Mouse (Mus musculus) liver, postnatal 0 days (tissue): ENCODE data around the gene Scml4. TPM values are rescaled to one million over a fixed set of nuclear protein-coding genes. Genes with fewer than 3 reads are reported as not detected.
A peak's percentile ranks its signal among the peaks of the same experiment; 100 is the strongest.

Experiments
- ATAC-seq: fragments of 200-750 bp; cut with Nextera tagmentation; 2 replicates; pipeline ENCODE4 v1.8.0; 2017; ENCODE audit warnings: mild to moderate bottlenecking, moderate library complexity
- DNase-seq: peaks from one replicate; pipeline ENCODE4 v3.0.0-alpha.2; 2016
- H3K27ac ChIP-seq: fragments of 300-500 bp; sonication (generic); 2 replicates; pipeline ENCODE4 v1.5.1; 2014; ENCODE audit warnings: antibody characterized with exemption, moderate library complexity, mild to moderate bottlenecking, low read depth
- H3K27me3 ChIP-seq: fragments of 300-500 bp; sonication (generic); 2 replicates; pipeline ENCODE4 v1.6.1; 2014; ENCODE audit warnings: low read length, control low read depth, mixed read lengths; ENCODE audit not compliant: insufficient read depth
- H3K36me3 ChIP-seq: fragments of 300-500 bp; sonication (generic); replicated peaks from 2 replicates; pipeline ENCODE4 v1.6.1; 2014; ENCODE audit warnings: mild to moderate bottlenecking, control low read depth, low read length, moderate library complexity, mixed read lengths; ENCODE audit not compliant: insufficient read depth
- H3K4me1 ChIP-seq: fragments of 300-500 bp; sonication (generic); 2 replicates; pipeline ENCODE4 v1.6.1; 2014; ENCODE audit warnings: antibody characterized with exemption, mild to moderate bottlenecking, control low read depth; ENCODE audit not compliant: insufficient read depth
- H3K4me2 ChIP-seq: fragments of 300-500 bp; sonication (generic); 2 replicates; pipeline ENCODE4 v1.6.1; 2014; ENCODE audit warnings: low read depth, mild to moderate bottlenecking, low read length, moderate library complexity, mixed read lengths
- H3K4me3 ChIP-seq: fragments of 300-500 bp; sonication (generic); 2 replicates; pipeline ENCODE4 v1.5.1; 2014; ENCODE audit warnings: low read depth, low read length
- H3K9ac ChIP-seq: fragments of 300-500 bp; sonication (generic); replicated peaks from 2 replicates; pipeline ENCODE4 v1.6.1; 2014; ENCODE audit warnings: mild to moderate bottlenecking, moderate library complexity
- H3K9me3 ChIP-seq: fragments of 300-500 bp; sonication (generic); 2 replicates; pipeline ENCODE4 v1.6.1; 2016; ENCODE audit warnings: mild to moderate bottlenecking, control low read depth, low read length, mixed read lengths
- CTCF ChIP-seq: sonication (generic); IDR thresholded peaks from 2 replicates; pipeline ENCODE4 v1.5.1; 2016; ENCODE audit warnings: antibody characterized with exemption, low read depth
- EP300 ChIP-seq: IDR thresholded peaks from 2 replicates; pipeline ENCODE4 v1.6.1; 2016; ENCODE audit warnings: antibody characterized with exemption, low read depth, mild to moderate bottlenecking
- WGBS: fragments of 180-500 bp; shearing (Covaris S2); extraction: QIAGEN DNeasy Blood & Tissue Kit; methylation state at CpG from one replicate; pipeline ENCODE4 v1.1.7; 2014; ENCODE audit not compliant: insufficient replicate concordance; 5-methylcytosine and 5-hydroxymethylcytosine counted together
- polyA plus RNA-seq: library from polyadenylated mRNA; unstranded; fragments of >200 nt; fragmentation: Nextera tagmentation; extraction: Ambion mirVana; gene quantifications from 2 replicates; pipeline ENCODE4 v1.2.1, GENCODE M21; 2015

Gene Scml4
- polyA plus RNA-seq, 1 experiment from 2014 or later: 0.43 TPM

DNA sequence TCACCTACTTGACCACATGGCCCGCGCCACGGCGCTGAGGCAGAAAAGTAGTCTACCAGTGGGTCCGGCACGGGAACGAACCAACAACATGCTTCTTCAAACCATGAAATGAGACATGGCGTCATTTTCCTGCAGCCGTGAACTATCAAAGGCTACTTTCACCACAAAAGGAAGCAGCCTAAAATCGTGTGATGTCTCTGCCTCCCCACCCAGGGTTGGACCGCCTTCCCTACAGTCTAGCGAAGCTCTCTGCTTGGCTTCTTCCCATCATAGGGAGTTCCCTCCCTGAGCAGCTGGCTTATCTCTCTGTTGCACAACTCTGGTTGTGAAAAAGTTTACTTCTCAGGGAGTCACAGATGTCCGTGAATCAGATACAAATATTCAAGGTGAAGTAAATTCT is 102.5 kb downstream of the Scml4 start:
- Histone ChIP-seq H3K9ac (no peak overlapping the region), H3K4me3 (peak overlapping the region; percentile 22; the same call in 1 of the 2 replicates), H3K4me2 (peak overlapping the region; percentile 51), H3K36me3 (no peaks in the 10 kb centered on the region), H3K27me3 (no peaks in the 10 kb centered on the region), H3K27ac (no peak overlapping the region), H3K4me1 (peaks cover 13% of the 10 kb centered on the region), H3K9me3 (no peaks in the 10 kb centered on the region)
- DNase-seq (no peak), ATAC-seq (peak; percentile 45; the same call in 1 of the 2 replicates)
- TF ChIP-seq EP300 (no peak), CTCF (no peak)
- 55% methylated on average over 13 of the region's 13 CpGs for WGBS

DNA sequence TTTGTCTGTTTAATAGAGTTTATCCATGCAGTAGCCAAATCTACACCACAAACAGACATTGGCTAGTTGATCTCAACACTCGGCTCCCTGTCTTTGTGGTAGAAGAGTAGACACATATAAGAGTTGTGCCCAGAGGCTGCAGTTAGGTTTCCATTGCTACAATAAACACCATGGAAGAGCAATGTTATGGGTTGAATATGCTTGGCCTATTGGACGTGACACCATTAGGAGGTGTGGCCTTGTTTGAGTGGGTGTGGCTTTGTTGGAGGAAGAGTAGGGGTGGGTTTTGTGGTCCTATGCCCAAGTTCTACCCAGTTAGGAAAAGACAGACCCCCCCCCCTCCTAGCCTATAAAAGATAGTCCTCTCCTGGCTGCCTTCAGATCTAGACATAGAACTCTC is 102.9 kb downstream of the Scml4 start:
- no peak overlapping the region for H3K4me3 ChIP-seq
- H3K4me2 ChIP-seq: peak overlapping the region; percentile 51; the same call in 1 of the 2 replicates
- H3K9me3 ChIP-seq: no peaks in the 10 kb centered on the region
- H3K36me3 ChIP-seq: no peaks in the 10 kb centered on the region
- H3K9ac ChIP-seq: no peak overlapping the region
- TF ChIP-seq EP300 (no peak), CTCF (no peak)
- H3K4me1 ChIP-seq: peaks cover 13% of the 10 kb centered on the region
- WGBS: 70% methylated on average over 2 of the region's 2 CpGs
- ATAC-seq: no peak
- H3K27ac ChIP-seq: no peak overlapping the region
- DNase-seq: no peak
- no peaks in the 10 kb centered on the region for H3K27me3 ChIP-seq

DNA sequence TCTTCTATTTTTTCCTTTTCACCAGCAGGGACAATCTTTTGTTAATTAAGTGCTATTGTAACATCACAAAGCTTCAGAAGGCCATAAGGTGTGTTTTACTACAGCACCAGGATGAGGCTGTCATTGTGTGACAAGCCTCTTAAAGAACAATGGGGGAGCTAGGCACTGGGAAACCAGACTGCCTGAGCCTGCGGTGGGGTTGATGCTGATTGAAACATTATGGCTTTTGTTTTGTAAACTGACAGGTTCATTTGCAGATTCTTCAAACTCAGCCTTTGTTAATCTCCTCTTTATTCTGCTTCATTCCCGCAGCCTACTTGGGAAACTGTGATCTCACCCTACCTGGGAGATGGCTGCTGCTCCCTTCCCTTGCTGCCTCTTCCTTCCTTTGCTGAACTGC is 108.2 kb downstream of the Scml4 start:
- no peak for TF ChIP-seq CTCF
- no peaks in the 10 kb centered on the region for H3K36me3 ChIP-seq
- no peak for DNase-seq
- no peak for ATAC-seq
- H3K4me3 ChIP-seq: no peak overlapping the region
- no peak overlapping the region for H3K27ac ChIP-seq
- WGBS: 29% methylated on average over 2 of the region's 2 CpGs
- no peaks in the 10 kb centered on the region for H3K4me1 ChIP-seq
- peaks cover 2% of the 10 kb centered on the region; the same call in 1 of the 2 replicates for H3K27me3 ChIP-seq
- H3K4me2 ChIP-seq: no peak overlapping the region
- no peaks in the 10 kb centered on the region for H3K9me3 ChIP-seq
- H3K9ac ChIP-seq: no peak overlapping the region

DNA sequence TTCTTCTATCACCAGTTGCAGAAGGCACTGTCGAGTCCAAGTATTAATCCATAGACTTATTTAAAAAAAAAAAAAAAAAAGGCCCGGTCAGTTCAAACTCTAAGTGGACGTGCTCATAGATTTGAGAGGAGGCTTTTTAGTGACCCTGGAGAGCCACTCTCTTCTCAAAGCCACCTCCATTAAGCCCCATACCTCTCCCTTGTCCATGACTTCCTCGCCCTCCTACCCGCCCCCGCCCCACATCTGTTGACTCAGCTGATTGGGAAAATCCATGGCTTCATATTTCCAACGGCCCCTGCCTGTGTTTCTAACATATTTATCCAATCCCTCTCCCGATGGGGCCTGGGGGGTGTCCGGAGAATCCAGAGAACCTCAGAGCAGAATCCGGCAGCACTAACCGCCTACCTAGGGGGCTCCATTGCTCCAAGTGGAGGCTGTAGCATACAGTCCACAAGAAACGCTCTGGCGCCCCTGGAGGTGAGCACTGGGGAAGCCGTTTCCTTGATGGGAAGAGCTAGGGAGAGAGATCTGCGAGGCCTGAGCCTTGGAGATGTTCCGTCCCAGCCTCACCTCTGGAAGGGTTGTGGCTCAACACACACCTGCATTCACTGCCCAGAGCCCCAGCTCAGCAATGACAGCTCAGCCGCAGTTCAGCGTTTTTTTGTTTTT is 112.5 kb downstream of the Scml4 start:
- no peaks in the 10 kb centered on the region for H3K9me3 ChIP-seq
- 0 out of 2 replicates have a peak overlapping the region, but pooled peaks have one; percentile 11 for H3K4me3 ChIP-seq
- DNase-seq: peak; percentile 75
- no peaks in the 10 kb centered on the region for H3K36me3 ChIP-seq
- peak overlapping the region; percentile 58 for H3K4me2 ChIP-seq
- peaks cover 3% of the 10 kb centered on the region; the same call in 1 of the 2 replicates for H3K27me3 ChIP-seq
- 0 out of 2 replicates have a peak, but pooled peaks have one; percentile 40 for ATAC-seq
- TF ChIP-seq EP300: no peak
- TF ChIP-seq CTCF: peak; percentile 72
- H3K9ac ChIP-seq: no peak overlapping the region
- 27% methylated on average over 18 of the region's 18 CpGs for WGBS
- H3K27ac ChIP-seq: no peak overlapping the region
- no peaks in the 10 kb centered on the region for H3K4me1 ChIP-seq

DNA sequence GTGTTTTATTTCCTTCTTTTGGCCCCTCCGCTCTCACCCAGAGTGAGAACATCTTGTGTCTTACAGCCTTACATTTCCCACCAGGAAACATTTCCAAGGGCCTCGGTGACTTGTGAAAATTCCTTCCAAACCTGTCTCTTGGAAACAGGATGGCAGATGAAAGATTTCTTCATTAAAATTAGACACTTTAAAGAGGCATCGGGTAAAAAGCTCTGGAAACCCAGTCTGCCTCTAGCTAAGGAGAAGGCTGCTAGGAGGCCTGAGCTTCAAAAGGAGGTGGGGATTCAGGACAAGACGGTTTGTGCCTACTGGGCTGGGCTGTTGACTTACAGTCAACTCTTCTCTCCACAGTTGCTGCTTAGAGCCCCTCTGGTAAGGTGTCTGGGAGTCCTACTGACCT is 113.4 kb downstream of the Scml4 start:
- no peak for TF ChIP-seq EP300
- no peak for TF ChIP-seq CTCF
- no peak overlapping the region for H3K4me2 ChIP-seq
- no peak for ATAC-seq
- DNase-seq: no peak
- H3K36me3 ChIP-seq: no peaks in the 10 kb centered on the region
- H3K27me3 ChIP-seq: peaks cover 3% of the 10 kb centered on the region; the same call in 1 of the 2 replicates
- H3K4me1 ChIP-seq: no peaks in the 10 kb centered on the region
- no peak overlapping the region for H3K4me3 ChIP-seq
- WGBS: 62% methylated on average over 4 of the region's 4 CpGs
- no peak overlapping the region for H3K9ac ChIP-seq
- H3K9me3 ChIP-seq: no peaks in the 10 kb centered on the region
- no peak overlapping the region for H3K27ac ChIP-seq

DNA sequence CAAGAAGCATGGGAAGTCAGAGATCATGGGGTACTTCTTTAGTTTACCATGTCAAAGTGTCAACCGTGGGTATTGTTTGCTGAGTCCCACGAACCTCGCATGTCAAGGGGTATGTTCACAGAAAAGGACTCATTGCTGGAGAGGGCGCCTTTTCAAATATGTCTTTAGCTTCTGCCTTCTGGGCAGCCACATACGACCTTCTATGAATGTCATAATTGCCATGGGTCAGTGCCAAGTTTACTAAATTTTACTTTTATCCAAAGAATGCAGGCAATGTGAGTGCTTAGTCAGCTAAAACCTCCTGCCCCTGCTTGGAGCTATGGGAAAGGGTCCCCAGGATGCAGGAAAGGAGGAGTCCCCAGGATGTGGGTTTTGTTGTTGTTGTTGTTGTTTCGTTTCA is 116.4 kb downstream of the Scml4 start:
- TF ChIP-seq CTCF (no peak), EP300 (no peak)
- DNase-seq (no peak), ATAC-seq (no peak)
- H3K27me3 ChIP-seq: peaks cover 3% of the 10 kb centered on the region; the same call in 1 of the 2 replicates
- no peaks in the 10 kb centered on the region for H3K9me3 ChIP-seq
- H3K27ac ChIP-seq: no peak overlapping the region
- no peaks in the 10 kb centered on the region for H3K36me3 ChIP-seq
- no peak overlapping the region for H3K4me2 ChIP-seq
- no peak overlapping the region for H3K9ac ChIP-seq
- no peaks in the 10 kb centered on the region for H3K4me1 ChIP-seq
- no peak overlapping the region for H3K4me3 ChIP-seq
- WGBS: 69% methylated on average over 6 of the region's 6 CpGs
